Mouse (Mus musculus): ENCODE data around the gene Srl. TPM values are rescaled to one million over a fixed set of nuclear protein-coding genes. Genes with fewer than 3 reads are reported as not detected.
"Not testable (repeated sequence)": the region's sequence is repeated elsewhere in the genome, so short reads cannot be mapped to it uniquely, and the experiment has no call there.

The Srl gene
- total and polyA plus RNA-seq, 2 experiments from 2014 or later, result 419 to 910 TPM

DNA sequence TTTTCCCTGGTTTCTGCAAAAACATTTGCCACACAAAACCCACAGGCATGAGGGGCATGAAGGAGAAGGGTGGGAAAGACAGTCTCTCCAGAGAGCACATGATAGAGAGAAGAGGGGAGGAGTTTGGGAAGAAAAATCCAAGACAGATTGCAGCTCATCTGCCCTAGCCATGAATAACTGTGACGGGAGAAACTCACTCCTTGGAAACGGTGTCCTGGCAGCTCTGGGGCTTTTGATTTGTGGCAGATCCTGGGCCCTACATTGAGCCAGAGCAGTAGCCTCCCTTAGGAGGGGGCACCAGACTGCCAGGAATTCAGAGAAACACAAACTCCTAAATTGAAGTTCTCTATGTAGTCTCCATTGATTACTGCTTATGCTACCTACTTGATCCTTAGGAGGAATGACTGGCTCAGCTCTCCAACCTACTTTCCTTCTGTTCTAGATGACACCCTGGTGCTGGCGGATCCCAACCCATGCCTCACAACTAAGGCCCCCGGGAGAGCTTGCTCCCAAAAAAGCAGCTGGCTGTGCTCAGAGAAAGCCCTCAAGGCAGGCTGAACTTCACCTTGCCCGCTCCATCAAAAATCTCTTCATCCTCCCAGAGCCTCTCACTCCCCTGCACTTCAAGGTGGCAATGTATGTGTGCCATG is 60.9 kb downstream of the Srl start:
- no peaks in the 10 kb centered on the region for H3K27me3 ChIP-seq (ENCODE audit: control insufficient read depth, insufficient read depth, low read length)
- H3K9me3 ChIP-seq (replicated peaks; ENCODE audit: control insufficient read depth, low read length), result no peaks in the 10 kb centered on the region
- no peak overlapping the region for H3K9ac ChIP-seq (replicated peaks; ENCODE audit: low read depth, low read length)
- WGBS, result 71% methylated on average over 5 of the region's 5 CpGs
- H3K36me3 ChIP-seq (replicated peaks; ENCODE audit: control insufficient read depth, insufficient read depth, low read length), result peaks cover 61% of the 10 kb centered on the region
- H3K27ac ChIP-seq (ENCODE audit: low read depth), result no peak overlapping the region
- H3K4me1 ChIP-seq (ENCODE audit: control insufficient read depth, insufficient read depth), result no peaks in the 10 kb centered on the region
- DNase-seq (ENCODE audit: low spot score), result no peak
- ATAC-seq (ENCODE audit: insufficient read depth, low read depth), result no peak
- no peak overlapping the region for H3K4me2 ChIP-seq (ENCODE audit: low read depth, low read length)
- no peak overlapping the region for H3K4me3 ChIP-seq (ENCODE audit: low read depth, low read length)
- TF ChIP-seq CTCF (IDR thresholded peaks at IDR 0.05; ENCODE audit: low read depth) (no peak), EP300 (IDR thresholded peaks at IDR 0.05; ENCODE audit: low read depth) (no peak)

DNA sequence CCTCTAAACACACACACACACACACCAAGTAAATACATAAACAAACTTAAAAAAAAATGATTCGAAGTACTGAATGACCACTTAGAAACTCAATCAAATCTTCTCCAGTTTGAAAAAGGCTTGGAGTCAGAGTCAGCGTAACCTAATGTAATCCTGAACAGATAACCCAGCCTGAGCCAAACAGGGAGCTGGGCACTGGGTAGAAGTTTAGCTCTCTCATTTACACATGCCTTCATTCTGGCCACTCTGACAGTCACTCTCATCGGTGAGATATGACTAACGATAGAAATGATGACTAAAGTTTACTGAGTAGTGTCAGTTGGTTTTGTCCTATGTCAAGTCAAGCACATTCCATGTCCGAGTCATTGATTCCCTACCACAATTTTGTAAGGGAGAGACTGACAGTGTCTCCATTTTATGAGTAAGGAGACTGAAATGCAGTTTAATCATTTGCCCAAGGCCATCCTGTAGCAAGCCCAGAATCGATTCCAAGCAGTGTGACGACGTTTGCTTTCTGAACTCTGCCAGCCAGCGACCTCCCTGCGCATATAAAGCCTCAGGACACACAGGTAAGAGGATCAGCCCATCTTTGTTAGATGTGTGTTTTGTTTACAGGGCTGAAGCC is 63.9 kb downstream of the Srl start:
- Histone ChIP-seq H3K27ac (ENCODE audit: low read depth) (no peak overlapping the region), H3K4me3 (ENCODE audit: low read depth, low read length) (no peak overlapping the region), H3K4me1 (ENCODE audit: control insufficient read depth, insufficient read depth) (no peaks in the 10 kb centered on the region; the same call in 1 of the 2 replicates), H3K4me2 (ENCODE audit: low read depth, low read length) (no peak overlapping the region), H3K27me3 (ENCODE audit: control insufficient read depth, insufficient read depth, low read length) (no peaks in the 10 kb centered on the region), H3K36me3 (replicated peaks; ENCODE audit: control insufficient read depth, insufficient read depth, low read length) (peaks cover 38% of the 10 kb centered on the region), H3K9ac (replicated peaks; ENCODE audit: low read depth, low read length) (no peak overlapping the region), H3K9me3 (replicated peaks; ENCODE audit: control insufficient read depth, low read length) (no peaks in the 10 kb centered on the region)
- WGBS, result 80% methylated on average over 10 of the region's 10 CpGs
- ATAC-seq (ENCODE audit: insufficient read depth, low read depth) (no peak), DNase-seq (ENCODE audit: low spot score) (no peak)
- TF ChIP-seq CTCF (IDR thresholded peaks at IDR 0.05; ENCODE audit: low read depth), result no peak
- TF ChIP-seq EP300 (IDR thresholded peaks at IDR 0.05; ENCODE audit: low read depth), result no peak

DNA sequence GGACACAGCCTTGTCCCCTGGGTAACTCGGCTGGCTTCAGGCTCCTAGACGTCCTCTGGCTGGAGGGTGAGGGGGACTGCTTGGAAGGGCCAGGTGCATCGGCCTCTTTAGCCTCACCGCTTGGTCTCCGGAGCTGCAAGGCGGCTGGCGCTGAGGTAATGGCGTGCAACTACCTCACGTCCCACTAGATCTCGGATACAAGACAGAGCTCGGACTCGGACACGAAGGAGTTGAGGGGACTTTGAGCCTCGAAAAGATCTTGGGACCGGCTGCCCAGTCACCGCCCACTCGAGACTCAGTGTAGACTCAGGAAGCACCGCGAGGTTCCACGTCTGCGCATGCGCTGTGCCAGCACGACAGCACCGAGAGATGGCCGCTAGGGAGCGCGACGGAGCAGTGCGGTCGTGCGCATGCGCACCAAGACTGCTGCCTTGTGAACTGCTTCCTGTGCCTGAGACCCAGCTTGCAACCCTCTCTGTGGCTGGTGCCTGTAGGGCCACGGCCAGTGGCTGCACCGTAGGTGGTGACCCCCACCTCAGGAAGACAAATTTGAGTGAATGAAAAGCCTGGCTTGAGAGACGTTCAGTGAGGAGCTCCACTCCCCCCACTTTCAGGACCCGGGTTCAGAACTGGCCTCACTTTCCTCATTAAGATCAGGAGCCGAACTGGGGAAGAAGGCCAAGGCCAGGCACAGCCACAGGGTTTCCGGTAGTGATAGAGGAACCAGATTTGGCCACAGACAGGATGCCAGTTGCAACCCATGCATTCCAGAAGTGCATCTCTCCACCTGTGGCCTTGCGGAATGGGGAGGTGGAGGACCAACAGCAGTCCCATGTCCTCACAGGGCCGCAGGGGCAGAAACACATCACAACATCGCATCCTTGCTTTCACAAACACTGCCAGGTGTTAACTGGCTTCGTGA is 66.5 kb downstream of the Srl start:
- Histone ChIP-seq H3K9me3 (replicated peaks; ENCODE audit: control insufficient read depth, low read length) (no peaks in the 10 kb centered on the region), H3K27me3 (ENCODE audit: control insufficient read depth, insufficient read depth, low read length) (no peaks in the 10 kb centered on the region), H3K36me3 (replicated peaks; ENCODE audit: control insufficient read depth, insufficient read depth, low read length) (peaks cover 13% of the 10 kb centered on the region), H3K4me3 (ENCODE audit: low read depth, low read length) (peak overlapping the region; percentile 59), H3K4me2 (ENCODE audit: low read depth, low read length) (peak overlapping the region; percentile 82), H3K27ac (ENCODE audit: low read depth) (peak overlapping the region; percentile 80), H3K4me1 (ENCODE audit: control insufficient read depth, insufficient read depth) (no peaks in the 10 kb centered on the region; the same call in 1 of the 2 replicates), H3K9ac (replicated peaks; ENCODE audit: low read depth, low read length) (peak overlapping the region; percentile 70)
- TF ChIP-seq CTCF (IDR thresholded peaks at IDR 0.05; ENCODE audit: low read depth) (peak; percentile 99), EP300 (IDR thresholded peaks at IDR 0.05; ENCODE audit: low read depth) (no peak)
- ATAC-seq (ENCODE audit: insufficient read depth, low read depth), result peak; percentile 91
- peak; percentile 94 for DNase-seq (ENCODE audit: low spot score)
- 15% methylated on average over 42 of the region's 42 CpGs for WGBS

DNA sequence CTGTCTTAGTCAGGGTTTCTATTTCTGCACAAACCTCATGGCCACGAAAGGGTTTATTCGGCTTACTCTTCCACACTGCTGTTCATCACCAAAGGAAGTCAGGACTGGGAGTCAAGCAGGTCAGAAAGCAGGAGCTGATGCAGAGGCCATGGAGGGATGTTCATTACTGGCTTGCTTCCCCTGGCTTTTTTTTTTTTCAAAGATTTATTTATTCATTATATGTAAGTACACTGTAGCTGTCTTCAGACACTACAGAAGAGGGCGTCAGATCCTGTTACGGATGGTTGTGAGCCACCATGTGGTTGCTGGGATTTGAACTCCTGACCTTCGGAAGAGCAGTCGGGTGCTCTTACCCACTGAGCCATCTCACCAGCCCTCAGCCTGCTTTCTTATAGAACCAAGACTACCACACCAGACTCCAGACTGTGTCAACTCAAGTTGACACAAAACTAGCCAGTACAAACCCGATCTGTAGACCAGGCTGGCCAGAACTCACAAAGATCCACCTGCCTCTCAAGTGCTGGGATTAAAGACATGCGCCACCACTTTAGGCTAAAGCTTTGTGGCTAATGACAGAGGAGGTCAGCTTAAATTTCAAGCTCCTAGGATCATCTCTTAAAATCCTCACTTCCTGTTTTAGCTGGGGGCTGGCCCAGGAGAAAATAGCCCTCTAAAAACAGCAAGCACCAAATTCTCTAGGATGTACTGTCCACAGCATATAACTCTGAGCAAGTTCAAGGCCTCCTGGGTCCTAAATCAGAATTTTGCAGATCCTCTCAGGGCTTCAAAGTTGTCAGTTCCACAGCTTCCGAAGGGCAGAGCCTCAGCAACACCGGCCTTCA is 67.4 kb downstream of the Srl start:
- 64% methylated on average over 10 of the region's 10 CpGs for WGBS
- ATAC-seq (ENCODE audit: insufficient read depth, low read depth); H3K27me3 ChIP-seq (ENCODE audit: control insufficient read depth, insufficient read depth, low read length); H3K9me3 ChIP-seq (replicated peaks; ENCODE audit: control insufficient read depth, low read length); DNase-seq (ENCODE audit: low spot score); H3K4me1 ChIP-seq (ENCODE audit: control insufficient read depth, insufficient read depth): not testable (repeated sequence)
- Histone ChIP-seq H3K9ac (replicated peaks; ENCODE audit: low read depth, low read length) (peak overlapping the region; percentile 70), H3K4me3 (ENCODE audit: low read depth, low read length) (peak overlapping the region; percentile 59), H3K27ac (ENCODE audit: low read depth) (peak overlapping the region; percentile 80), H3K36me3 (replicated peaks; ENCODE audit: control insufficient read depth, insufficient read depth, low read length) (0 out of 2 replicates have a peak, but pooled peaks cover 11% of the 10 kb centered on the region), H3K4me2 (ENCODE audit: low read depth, low read length) (peak overlapping the region; percentile 82)

DNA sequence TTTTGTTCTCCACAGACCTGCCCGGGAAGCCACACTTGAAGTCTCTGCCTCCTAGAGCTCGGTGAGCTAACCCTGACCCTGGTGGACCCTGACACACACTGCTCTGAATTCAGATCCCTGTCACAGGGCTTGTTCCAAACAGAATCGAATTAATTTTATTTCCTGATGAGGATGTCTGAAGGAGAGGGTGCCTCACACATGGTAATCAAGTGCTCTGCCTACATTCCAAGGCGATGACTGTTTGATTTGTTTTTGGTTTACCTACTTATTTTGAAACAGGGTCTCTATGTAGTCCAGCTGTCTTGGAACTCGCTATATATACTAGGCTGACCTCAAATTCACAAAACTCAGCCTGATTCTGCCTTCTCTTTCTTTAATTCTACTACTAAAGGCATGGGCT is 68.4 kb downstream of the Srl start:
- H3K9me3 ChIP-seq (replicated peaks; ENCODE audit: control insufficient read depth, low read length), result no peaks in the 10 kb centered on the region
- DNase-seq (ENCODE audit: low spot score) (no peak), ATAC-seq (ENCODE audit: insufficient read depth, low read depth) (no peak)
- no peak overlapping the region for H3K9ac ChIP-seq (replicated peaks; ENCODE audit: low read depth, low read length)
- no peaks in the 10 kb centered on the region; the same call in 1 of the 2 replicates for H3K4me1 ChIP-seq (ENCODE audit: control insufficient read depth, insufficient read depth)
- no peaks in the 10 kb centered on the region for H3K27me3 ChIP-seq (ENCODE audit: control insufficient read depth, insufficient read depth, low read length)
- no peak overlapping the region for H3K27ac ChIP-seq (ENCODE audit: low read depth)
- 67% methylated on average over 5 of the region's 5 CpGs for WGBS
- H3K4me2 ChIP-seq (ENCODE audit: low read depth, low read length), result no peak overlapping the region
- H3K36me3 ChIP-seq (replicated peaks; ENCODE audit: control insufficient read depth, insufficient read depth, low read length), result 0 out of 2 replicates have a peak, but pooled peaks cover 2% of the 10 kb centered on the region
- TF ChIP-seq CTCF (IDR thresholded peaks at IDR 0.05; ENCODE audit: low read depth) (no peak), EP300 (IDR thresholded peaks at IDR 0.05; ENCODE audit: low read depth) (no peak)
- H3K4me3 ChIP-seq (ENCODE audit: low read depth, low read length), result no peak overlapping the region

Data from heart, postnatal 0 days (tissue).